Mouse (Mus musculus): ENCODE measurements around the gene Mcam. TPM values are rescaled to one million over a fixed set of nuclear protein-coding genes. Genes with fewer than 3 reads are reported as not detected.

The Mcam gene
- polyA plus RNA-seq (2014; fragmentation: Illumina TruSeq; extraction: RNeasy Lipid Tissue Mini Kit (QIAGEN cat#74804); ENCODE audit: low replicate concordance), result 3.6 TPM

GRCm38 (mm10) chr9:44134101-44134850 lies at the start of gene Mcam:
Mcam (plus strand) TSS chr9:44134469.

DNA sequence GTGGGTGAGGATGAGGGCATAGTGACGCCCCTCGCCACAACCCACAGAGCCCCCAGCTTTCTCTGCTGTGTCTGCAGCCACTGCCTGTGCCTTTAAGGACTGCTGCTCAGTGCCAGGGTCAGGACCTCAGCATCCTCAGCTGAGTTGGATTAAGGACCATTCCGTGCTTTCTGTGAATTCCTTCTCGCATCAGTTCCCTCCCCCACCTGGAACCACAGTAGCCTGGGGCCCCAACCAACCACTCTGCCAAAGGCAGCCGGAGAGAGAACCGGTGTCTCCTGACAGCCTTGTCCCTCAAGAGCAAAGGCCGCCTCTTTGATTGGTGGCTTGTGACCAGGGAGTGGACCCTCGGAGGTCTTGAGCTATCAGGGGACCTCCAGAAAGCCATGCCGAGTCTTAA lies 32.8 kb upstream of the Mcam start, which contains the start of gene Mfrp:
Mfrp (plus strand) TSS at position 240 of the 400 bp plus-strand sequence.

GRCm38 (mm10) chr9:44107110-44107509 lies 27.2 kb upstream of the Mcam start, which contains the start of gene C1qtnf5:
C1qtnf5 (plus strand) TSS chr9:44107245.

DNA sequence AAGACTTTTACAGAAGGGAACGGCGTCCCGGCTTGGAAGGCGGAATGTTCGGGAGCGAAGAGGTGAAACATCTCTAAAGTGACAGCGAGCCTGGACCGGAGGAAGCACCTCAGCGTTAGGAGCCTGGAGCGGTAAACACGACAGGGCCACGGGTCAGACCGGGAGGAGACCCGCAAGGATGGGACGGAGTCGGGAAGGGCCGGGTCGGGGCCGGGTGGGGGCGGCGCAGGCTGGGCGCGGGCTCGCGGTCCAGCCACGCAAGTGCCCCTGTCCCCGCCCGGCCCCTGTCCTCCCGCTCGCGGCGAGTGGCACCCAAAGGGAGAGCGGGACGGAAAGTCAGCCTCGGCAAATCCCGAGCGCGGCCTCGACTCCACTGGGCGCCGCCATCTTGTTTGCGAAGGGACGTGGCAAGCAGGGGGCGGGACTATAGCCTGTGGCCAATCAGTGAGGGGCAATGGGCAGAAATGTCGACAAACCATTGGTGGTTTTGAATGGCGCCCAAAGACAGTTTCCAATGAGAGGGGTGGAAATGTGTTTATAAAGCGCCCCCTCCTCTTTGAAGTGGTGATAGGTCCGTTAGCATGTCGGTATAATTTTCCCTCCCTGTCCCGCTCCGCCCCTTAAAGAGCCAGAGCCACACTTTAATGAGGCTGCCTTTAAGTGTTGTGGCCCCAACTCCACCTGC lies 21.0 kb upstream of the Mcam start, which contains the start of the genes Gm49380 and Rnf26:
Gm49380 (minus strand) TSS at position 396 of the 685 bp plus-strand sequence.
Rnf26 (minus strand) TSS at position 413 of the 685 bp plus-strand sequence.

Other genes starting within 250 kb of the Mcam start
- not detected for gene Thy1, start 91.1 kb upstream of the Mcam start, polyA plus RNA-seq (2014; fragmentation: Illumina TruSeq; extraction: RNeasy Lipid Tissue Mini Kit (QIAGEN cat#74804); ENCODE audit: low replicate concordance)
- gene Usp2, start 67.4 kb upstream of the Mcam start, polyA plus RNA-seq (2014; fragmentation: Illumina TruSeq; extraction: RNeasy Lipid Tissue Mini Kit (QIAGEN cat#74804); ENCODE audit: low replicate concordance), result 6.1 TPM
- not detected for gene Mfrp, start 32.7 kb upstream of the Mcam start, polyA plus RNA-seq (2014; fragmentation: Illumina TruSeq; extraction: RNeasy Lipid Tissue Mini Kit (QIAGEN cat#74804); ENCODE audit: low replicate concordance)
- gene C1qtnf5, start 27.2 kb upstream of the Mcam start, polyA plus RNA-seq (2014; fragmentation: Illumina TruSeq; extraction: RNeasy Lipid Tissue Mini Kit (QIAGEN cat#74804); ENCODE audit: low replicate concordance), result not detected
- gene Gm49380, start 21.0 kb upstream of the Mcam start, polyA plus RNA-seq (2014; fragmentation: Illumina TruSeq; extraction: RNeasy Lipid Tissue Mini Kit (QIAGEN cat#74804); ENCODE audit: low replicate concordance), result not detected
- 0.45 TPM for gene Rnf26, start 21.0 kb upstream of the Mcam start, polyA plus RNA-seq (2014; fragmentation: Illumina TruSeq; extraction: RNeasy Lipid Tissue Mini Kit (QIAGEN cat#74804); ENCODE audit: low replicate concordance)
- gene Cbl, start 99.6 kb downstream of the Mcam start, polyA plus RNA-seq (2014; fragmentation: Illumina TruSeq; extraction: RNeasy Lipid Tissue Mini Kit (QIAGEN cat#74804); ENCODE audit: low replicate concordance), result 39.1 TPM
- gene Ccdc153, start 106.2 kb downstream of the Mcam start, polyA plus RNA-seq (2014; fragmentation: Illumina TruSeq; extraction: RNeasy Lipid Tissue Mini Kit (QIAGEN cat#74804); ENCODE audit: low replicate concordance), result not detected
- gene Pdzd3, start 117.0 kb downstream of the Mcam start, polyA plus RNA-seq (2014; fragmentation: Illumina TruSeq; extraction: RNeasy Lipid Tissue Mini Kit (QIAGEN cat#74804); ENCODE audit: low replicate concordance), result 2.2 TPM
- gene Nlrx1, start 134.1 kb downstream of the Mcam start, polyA plus RNA-seq (2014; fragmentation: Illumina TruSeq; extraction: RNeasy Lipid Tissue Mini Kit (QIAGEN cat#74804); ENCODE audit: low replicate concordance), result not detected
- not detected for gene Abcg4, start 154.1 kb downstream of the Mcam start, polyA plus RNA-seq (2014; fragmentation: Illumina TruSeq; extraction: RNeasy Lipid Tissue Mini Kit (QIAGEN cat#74804); ENCODE audit: low replicate concordance)
- gene Hinfp, start 171.2 kb downstream of the Mcam start, polyA plus RNA-seq (2014; fragmentation: Illumina TruSeq; extraction: RNeasy Lipid Tissue Mini Kit (QIAGEN cat#74804); ENCODE audit: low replicate concordance), result 18.5 TPM
- gene C2cd2l, start 185.8 kb downstream of the Mcam start, polyA plus RNA-seq (2014; fragmentation: Illumina TruSeq; extraction: RNeasy Lipid Tissue Mini Kit (QIAGEN cat#74804); ENCODE audit: low replicate concordance), result 6.6 TPM
- gene Dpagt1, start 191.6 kb downstream of the Mcam start, polyA plus RNA-seq (2014; fragmentation: Illumina TruSeq; extraction: RNeasy Lipid Tissue Mini Kit (QIAGEN cat#74804); ENCODE audit: low replicate concordance), result 7.8 TPM
- gene H2afx, start 200.2 kb downstream of the Mcam start, polyA plus RNA-seq (2014; fragmentation: Illumina TruSeq; extraction: RNeasy Lipid Tissue Mini Kit (QIAGEN cat#74804); ENCODE audit: low replicate concordance), result 4.3 TPM
- 18.0 TPM for gene Hmbs, start 209.8 kb downstream of the Mcam start, polyA plus RNA-seq (2014; fragmentation: Illumina TruSeq; extraction: RNeasy Lipid Tissue Mini Kit (QIAGEN cat#74804); ENCODE audit: low replicate concordance)
- 4.8 TPM for gene Vps11, start 227.2 kb downstream of the Mcam start, polyA plus RNA-seq (2014; fragmentation: Illumina TruSeq; extraction: RNeasy Lipid Tissue Mini Kit (QIAGEN cat#74804); ENCODE audit: low replicate concordance)
- 7.2 TPM for gene Hyou1, start 245.0 kb downstream of the Mcam start, polyA plus RNA-seq (2014; fragmentation: Illumina TruSeq; extraction: RNeasy Lipid Tissue Mini Kit (QIAGEN cat#74804); ENCODE audit: low replicate concordance)

Data from small intestine, adult 10 weeks (tissue).